ENCODE assay signal across 8 mouse cellular contexts in the genomic region with DNA sequence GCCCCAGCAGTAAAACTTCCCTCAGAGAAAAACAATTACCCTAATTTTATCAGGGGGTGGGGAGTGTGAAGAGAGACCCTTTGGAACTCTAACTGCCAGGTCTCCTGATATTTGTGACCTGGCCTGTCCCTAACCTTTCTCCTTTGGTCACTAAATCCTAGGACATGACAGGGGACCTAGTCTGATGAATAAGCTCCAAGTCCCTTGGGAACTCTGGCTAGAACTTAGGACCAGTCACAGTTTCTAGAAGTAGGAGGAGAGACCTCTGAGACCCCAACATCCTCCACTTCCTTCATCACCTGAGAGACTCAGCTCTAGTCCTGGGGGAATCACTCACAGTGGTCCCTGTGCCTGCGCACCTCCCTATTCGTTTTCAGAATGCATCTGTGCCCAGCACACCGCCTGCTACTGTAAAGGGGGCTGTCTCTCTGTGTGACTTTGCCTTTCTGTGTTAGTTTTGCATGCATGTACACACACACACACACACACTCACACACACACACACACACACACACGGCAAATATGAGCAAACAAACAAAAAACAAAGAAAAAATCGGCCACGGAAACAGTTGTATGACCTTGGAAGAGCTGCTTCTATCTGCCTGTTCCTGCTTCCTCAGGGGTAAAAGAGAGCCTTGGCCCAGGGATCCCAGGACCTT. TPM values are rescaled to one million over a fixed set of nuclear protein-coding genes. Genes with fewer than 3 reads are reported as not detected.
A peak's percentile ranks its signal among the peaks of the same experiment; 100 is the strongest.
DNase-seq lines count a peak whose midpoint lies in the region; ATAC-seq and TF ChIP-seq lines count a peak whose summit lies in the region.

No protein-coding gene starts in this region.

- no peak for TF ChIP-seq CTCF in thymus, adult 2 months (IDR thresholded peaks at IDR 0.05; ENCODE audit: borderline replicate concordance, control insufficient read depth, extremely low read depth, insufficient read depth, low read length, poor library complexity)

- H3K9me3 ChIP-seq in heart, embryonic 15.5 days (replicated peaks) = no peaks in the 10 kb centered on the region
- H3K9me3 ChIP-seq in hindbrain, embryonic 10.5 days = no peaks in the 10 kb centered on the region
- no peaks in the 10 kb centered on the region for H3K9me3 ChIP-seq in midbrain, embryonic 10.5 days (replicated peaks)

- H3K4me1 ChIP-seq in heart, embryonic 15.5 days (replicated peaks) = peaks cover 65% of the 10 kb centered on the region
- peaks cover 72% of the 10 kb centered on the region for H3K4me1 ChIP-seq in hindbrain, embryonic 10.5 days (replicated peaks)
- H3K4me1 ChIP-seq in midbrain, embryonic 10.5 days = peaks cover 80% of the 10 kb centered on the region
- H3K4me1 ChIP-seq in thymus, adult 2 months (replicated peaks; ENCODE audit: control insufficient read depth, insufficient read depth, low read length) = no peaks in the 10 kb centered on the region

- H3K27me3 ChIP-seq in heart, embryonic 15.5 days = no peaks in the 10 kb centered on the region
- peaks cover 45% of the 10 kb centered on the region for H3K27me3 ChIP-seq in hindbrain, embryonic 10.5 days (ENCODE audit: insufficient read depth, poor library complexity, severe bottlenecking)
- peaks cover 47% of the 10 kb centered on the region for H3K27me3 ChIP-seq in midbrain, embryonic 10.5 days (ENCODE audit: low read depth, poor library complexity, severe bottlenecking)
- H3K27me3 ChIP-seq in thymus, adult 2 months (ENCODE audit: control insufficient read depth, insufficient read depth, low read length) = peaks cover 32% of the 10 kb centered on the region

- ATAC-seq in heart, embryonic 15.5 days (replicated peaks; ENCODE audit: insufficient number of reproducible peaks, insufficient read depth, low FRiP score, low read depth) = no peak

- DNase-seq in heart, adult 8-10 months (ENCODE audit: low spot score) = no peak
- DNase-seq in embryo, embryonic 10.5 days (ENCODE audit: low spot score) = peak; percentile 72
- no peak for DNase-seq in hindbrain, embryonic 10.5 days (ENCODE audit: low spot score)
- peak; percentile 41 for DNase-seq in midbrain, embryonic 10.5 days (ENCODE audit: low spot score)
- DNase-seq in thymus, postnatal 4 days = no peak
- DNase-seq in thymus, adult 2 months = no peak
- no peak for DNase-seq in left cerebral cortex, postnatal 36 days (ENCODE audit: low spot score in 2 of 2)

- peak overlapping the region; percentile 82 for H3K9ac ChIP-seq in heart, embryonic 15.5 days

- peak overlapping the region; percentile 85 for H3K4me2 ChIP-seq in heart, embryonic 15.5 days

- 10% methylated on average over 6 of the region's 6 CpGs for WGBS in heart, embryonic 15.5 days
- WGBS in hindbrain, embryonic 10.5 days = 13% methylated on average over 6 of the region's 6 CpGs
- WGBS in midbrain, embryonic 10.5 days = 12% methylated on average over 6 of the region's 6 CpGs
- 78% methylated on average over 6 of the region's 6 CpGs for WGBS in thymus, adult 2 months

- no peaks in the 10 kb centered on the region for H3K36me3 ChIP-seq in heart, embryonic 15.5 days
- H3K36me3 ChIP-seq in hindbrain, embryonic 10.5 days = no peaks in the 10 kb centered on the region
- no peaks in the 10 kb centered on the region for H3K36me3 ChIP-seq in midbrain, embryonic 10.5 days
- H3K36me3 ChIP-seq in thymus, adult 2 months (ENCODE audit: control insufficient read depth, insufficient read depth, low read length) = no peaks in the 10 kb centered on the region

- intact Hi-C loops in left cerebral cortex, postnatal 36 days (cut with DNase I) = no loop called here

- no peak for TF ChIP-seq POLR2A in thymus, adult 2 months (IDR thresholded peaks at IDR 0.05; ENCODE audit: control insufficient read depth, extremely low read depth, insufficient read depth, low read length, poor library complexity)

- H3K4me3 ChIP-seq in heart, embryonic 15.5 days = peak overlapping the region; percentile 71
- H3K4me3 ChIP-seq in hindbrain, embryonic 10.5 days = peak overlapping the region; percentile 69
- H3K4me3 ChIP-seq in midbrain, embryonic 10.5 days = peak overlapping the region; percentile 75
- H3K4me3 ChIP-seq in thymus, adult 2 months (ENCODE audit: control insufficient read depth, insufficient read depth, low read length) = no peak overlapping the region

- peak overlapping the region; percentile 100 for H3K27ac ChIP-seq in heart, embryonic 15.5 days
- peak overlapping the region; percentile 98 for H3K27ac ChIP-seq in hindbrain, embryonic 10.5 days
- peak overlapping the region; percentile 97 for H3K27ac ChIP-seq in midbrain, embryonic 10.5 days (replicated peaks)
- H3K27ac ChIP-seq in thymus, adult 2 months (ENCODE audit: control insufficient read depth, insufficient read depth, low read length) = no peak overlapping the region

RNA-seq across cellular contexts. Expression of gene Smarcd3, which starts 18.8 kb away (rescaled TPM):
- 50.9 and 57.2 TPM in 2 replicates for polyA plus RNA-seq in heart, embryonic 15.5 days (2015; fragmentation: Nextera tagmentation; extraction: Ambion mirVana)
- 10 to 100 TPM; 56.8 to 62.6 (median 60.6) TPM for total RNA-seq in heart, adult 8-10 months (2022)
- 22.8 and 35.7 TPM in 2 replicates for polyA plus RNA-seq in hindbrain, embryonic 10.5 days (2016; fragmentation: Nextera tagmentation; extraction: Ambion mirVana)
- polyA plus RNA-seq in midbrain, embryonic 10.5 days (2016; fragmentation: Nextera tagmentation; extraction: Ambion mirVana) = 32.4 and 44.8 TPM in 2 replicates
- polyA plus RNA-seq in thymus, adult 2 months (2012; rRNA removed) = 3.7 and 6.1 TPM in 2 replicates
- total RNA-seq in left cerebral cortex, postnatal 36 days (2021) = 100 to 1,000 TPM in 1 of 2 experiments, 10 to 100 TPM in 1; 95.3 to 108 TPM

RNA-seq across cellular contexts. Expression of gene Chpf2, which starts 18.9 kb away (rescaled TPM):
- polyA plus RNA-seq in heart, embryonic 15.5 days (2015; fragmentation: Nextera tagmentation; extraction: Ambion mirVana) = 13.1 and 18.5 TPM in 2 replicates
- total RNA-seq in heart, adult 8-10 months (2022) = 1 to 10 TPM; 7.4 to 9.5 (median 7.7) TPM
- 16.5 and 19.3 TPM in 2 replicates for polyA plus RNA-seq in hindbrain, embryonic 10.5 days (2016; fragmentation: Nextera tagmentation; extraction: Ambion mirVana)
- polyA plus RNA-seq in midbrain, embryonic 10.5 days (2016; fragmentation: Nextera tagmentation; extraction: Ambion mirVana) = 14.8 and 19.7 TPM in 2 replicates
- polyA plus RNA-seq in thymus, adult 2 months (2012; rRNA removed) = 53.5 and 55.5 TPM in 2 replicates
- total RNA-seq in left cerebral cortex, postnatal 36 days (2021) = 10 to 100 TPM; 69.2 to 76.9 TPM

RNA-seq across cellular contexts. Expression of gene Abcf2, which starts 28.2 kb away (rescaled TPM):
- polyA plus RNA-seq in heart, embryonic 15.5 days (2015; fragmentation: Nextera tagmentation; extraction: Ambion mirVana) = 55.7 and 71.7 TPM in 2 replicates
- total RNA-seq in heart, adult 8-10 months (2022) = 10 to 100 TPM; 53.6 to 60.6 (median 56.2) TPM
- 125 and 159 TPM in 2 replicates for polyA plus RNA-seq in hindbrain, embryonic 10.5 days (2016; fragmentation: Nextera tagmentation; extraction: Ambion mirVana)
- polyA plus RNA-seq in midbrain, embryonic 10.5 days (2016; fragmentation: Nextera tagmentation; extraction: Ambion mirVana) = 160 and 170 TPM in 2 replicates
- polyA plus RNA-seq in thymus, adult 2 months (2012; rRNA removed) = 117 and 121 TPM in 2 replicates
- 10 to 100 TPM; 85.2 to 90.3 TPM for total RNA-seq in left cerebral cortex, postnatal 36 days (2021)

RNA-seq across cellular contexts. Expression of gene 4931409K22Rik, which starts 48.8 kb away (rescaled TPM):
- polyA plus RNA-seq in heart, embryonic 15.5 days (2015; fragmentation: Nextera tagmentation; extraction: Ambion mirVana) = 0.09 TPM in 1 of 2 replicates, not detected in the other
- total RNA-seq in heart, adult 8-10 months (2022) = not detected
- 0.07 and 0.10 TPM in 2 replicates for polyA plus RNA-seq in hindbrain, embryonic 10.5 days (2016; fragmentation: Nextera tagmentation; extraction: Ambion mirVana)
- 0.05 TPM in 1 of 2 replicates, not detected in the other for polyA plus RNA-seq in midbrain, embryonic 10.5 days (2016; fragmentation: Nextera tagmentation; extraction: Ambion mirVana)
- not detected in 2 replicates for polyA plus RNA-seq in thymus, adult 2 months (2012; rRNA removed)
- under 1 TPM in 1 of 2 experiments, not detected in 1; 0.23 TPM for total RNA-seq in left cerebral cortex, postnatal 36 days (2021)

Comparison
In these comparisons a context has a peak if more than half of its experiments do, and no peak if none do; other contexts are left out.
1. DNase-seq: peak in embryo, embryonic 10.5 days (single experiment) and midbrain, embryonic 10.5 days (single experiment); none in heart, adult 8-10 months (single experiment), hindbrain, embryonic 10.5 days (single experiment), thymus, postnatal 4 days (single experiment), thymus, adult 2 months (single experiment) and left cerebral cortex, postnatal 36 days (0 of 2).